Mouse (Mus musculus): ENCODE data around the gene Pola2.

The Pola2 gene

DNA sequence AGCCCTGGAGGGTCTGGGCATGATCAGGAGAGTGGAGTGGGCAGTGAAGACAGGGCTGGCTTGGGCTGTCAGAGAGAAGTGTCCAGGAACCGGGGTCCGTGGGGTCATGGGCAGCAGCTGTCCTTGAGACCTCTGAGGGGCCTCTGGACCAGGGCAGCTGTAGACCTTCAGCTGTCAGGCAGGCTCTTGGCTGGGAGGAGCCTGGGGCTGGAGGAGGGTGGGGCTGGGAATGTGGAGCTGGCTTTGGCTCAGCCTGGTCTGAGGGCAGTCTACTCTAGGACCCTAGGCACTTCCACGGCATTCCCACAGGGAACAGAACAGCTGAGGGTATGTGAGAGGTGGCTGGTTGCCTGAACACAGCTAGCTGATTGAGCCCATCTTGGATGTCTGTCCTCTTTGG is 28.7 kb downstream of the Pola2 start:
- peak; percentile 79 for DNase-seq

- DNase-seq: peak; percentile 91
These were observed 34.1 kb downstream of the Pola2 start for GRCm38 (mm10) chr19:5929634-5930596.

DNA sequence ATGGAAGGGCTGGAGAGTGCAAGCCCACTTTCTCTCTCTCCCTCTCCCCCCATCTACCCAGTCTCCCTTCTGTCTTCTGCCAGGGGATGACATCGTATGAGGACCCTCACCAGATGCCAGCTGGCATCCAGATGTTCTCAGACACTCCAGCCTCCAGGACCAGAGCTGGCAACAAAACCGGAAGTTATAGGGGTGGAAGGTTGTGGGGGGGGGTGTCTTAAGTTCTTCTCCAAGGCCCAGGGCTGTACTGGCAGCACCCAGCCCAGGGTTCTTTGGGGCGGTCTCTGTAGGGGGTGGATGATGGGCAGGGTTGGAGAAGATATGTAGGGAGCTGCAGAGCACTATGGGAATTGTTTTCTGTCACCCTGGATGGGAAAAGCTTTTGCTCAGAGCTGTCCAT is 35.5 kb downstream of the Pola2 start:
- no peak for DNase-seq

DNA sequence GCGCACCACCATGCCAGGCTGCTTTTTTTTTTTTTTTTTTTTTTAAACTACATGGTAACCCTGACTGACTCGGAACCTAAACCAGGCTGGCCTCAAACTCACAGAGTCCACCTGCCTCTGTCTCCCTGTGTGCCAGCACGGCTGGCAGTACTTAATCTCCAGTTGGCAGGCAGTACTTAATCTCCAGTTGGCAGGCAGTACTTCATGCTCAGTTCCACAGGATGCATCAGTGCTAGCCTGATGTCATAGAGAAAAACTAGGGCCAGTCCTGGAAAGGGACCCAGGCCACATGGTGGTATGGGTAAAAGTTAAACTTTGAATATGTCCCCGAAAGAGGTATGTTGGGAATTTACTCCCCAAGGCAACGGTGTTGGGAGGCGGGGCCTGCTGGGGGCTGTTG is 35.9 kb downstream of the Pola2 start:
- peak; percentile 37 for DNase-seq

DNA sequence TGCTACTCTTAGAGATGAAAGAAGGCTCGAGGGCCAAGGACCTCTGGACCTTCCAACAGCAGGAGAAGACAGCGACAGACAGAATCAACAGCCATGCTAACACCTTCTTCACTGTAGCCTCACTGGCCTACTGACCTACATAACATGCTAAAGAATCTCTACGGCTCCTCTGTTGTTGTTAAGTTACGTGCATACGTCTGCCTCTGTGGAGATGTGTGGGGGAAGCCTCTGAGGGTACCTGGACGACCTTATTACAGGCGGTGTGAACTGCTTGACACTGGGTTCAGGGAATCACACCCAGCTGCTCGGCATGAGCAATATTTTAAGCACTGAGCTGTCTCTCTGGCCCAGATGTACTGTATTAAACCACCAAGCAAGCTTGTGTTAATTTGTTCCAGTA is 36.5 kb downstream of the Pola2 start:
- DNase-seq: no peak

DNA sequence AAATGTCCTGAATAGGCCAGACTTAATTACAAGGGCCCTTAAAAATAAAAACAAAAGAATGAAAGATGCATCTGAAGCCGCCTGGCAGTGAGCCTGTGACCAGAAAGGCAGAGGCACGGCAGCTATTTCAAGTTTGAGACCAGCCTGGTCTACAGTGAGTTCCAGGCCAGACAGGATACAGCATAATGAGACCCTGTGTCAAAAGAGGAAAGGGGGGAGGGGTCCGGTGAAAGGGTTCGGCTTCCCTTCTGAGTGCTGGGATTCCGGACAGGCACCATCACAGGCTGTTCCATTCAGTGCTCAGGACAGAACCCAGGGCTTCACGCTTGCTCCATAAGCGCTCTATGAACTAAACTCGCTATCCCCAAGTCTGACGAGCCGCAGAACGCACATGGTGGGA is 37.0 kb downstream of the Pola2 start:
- peak; percentile 68 for DNase-seq

DNA sequence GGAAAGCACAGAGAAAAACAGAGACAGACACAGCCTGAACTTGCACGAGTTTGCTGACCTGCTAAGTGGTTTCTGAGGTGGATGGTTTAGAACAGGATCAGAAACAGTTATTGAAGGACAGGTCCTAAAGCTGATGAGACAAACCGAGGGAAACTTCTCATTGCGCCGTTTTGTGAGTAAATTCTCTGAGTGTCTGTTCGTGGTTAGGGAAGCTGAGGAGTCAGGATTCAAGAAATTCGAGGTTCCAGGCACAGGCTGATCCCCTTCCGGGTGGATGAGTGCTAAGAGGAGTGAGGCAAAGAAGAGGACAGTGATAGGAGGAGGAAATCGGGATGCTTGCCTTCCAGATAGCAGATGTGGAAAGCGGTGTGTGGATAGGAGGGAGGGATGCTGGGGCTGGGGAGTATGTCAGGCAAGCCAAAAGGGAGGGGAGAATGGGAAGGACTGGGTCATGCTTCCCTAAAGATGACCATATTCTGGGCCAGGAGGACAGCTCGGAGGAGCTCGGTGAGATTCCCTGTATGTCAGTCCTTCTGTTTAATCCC is 38.6 kb downstream of the Pola2 start:
- DNase-seq: no peak

- peak; percentile 98 for DNase-seq
These were observed 39.3 kb downstream of the Pola2 start, which contains the start of gene Cdc42ep2 for GRCm38 (mm10) chr19:5924713-5925093. Gene Cdc42ep2 (minus strand): TSS chr19:5924816.

DNA sequence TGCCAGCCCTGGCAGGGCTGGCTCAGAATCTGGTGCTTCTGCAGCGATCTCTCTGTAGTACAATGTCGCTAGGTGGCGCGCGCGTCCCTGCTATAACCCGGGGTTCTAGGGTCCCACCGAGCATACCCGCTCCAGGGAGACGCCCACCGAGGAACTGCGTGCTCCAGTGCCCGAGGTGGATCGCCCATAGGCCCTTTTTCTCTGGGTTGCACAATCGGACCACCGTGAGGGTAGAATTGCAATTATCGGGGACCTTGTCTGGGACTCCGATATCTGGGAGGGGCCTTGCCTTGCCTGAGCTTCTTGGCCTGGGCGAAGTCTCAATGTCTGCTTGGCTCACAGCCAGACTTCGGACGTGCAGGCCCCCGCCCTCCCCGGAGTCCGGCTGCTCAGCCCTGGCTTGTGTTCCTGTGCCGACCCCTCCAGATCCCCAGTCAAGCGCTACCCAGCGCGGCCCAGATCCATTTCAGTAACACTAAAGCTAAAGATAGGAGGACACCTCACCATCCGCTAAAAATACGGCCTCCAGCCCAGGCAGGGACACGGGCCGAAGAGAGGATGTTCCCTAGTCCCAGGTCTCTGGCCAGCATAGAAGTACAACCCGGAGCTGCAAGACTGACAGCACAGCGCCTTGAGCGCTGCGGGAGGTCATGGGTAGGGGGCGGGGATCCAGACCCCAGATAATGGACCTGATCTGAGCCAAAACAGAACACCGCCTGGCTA is 39.9 kb downstream of the Pola2 start:
- DNase-seq: peak; percentile 95

DNA sequence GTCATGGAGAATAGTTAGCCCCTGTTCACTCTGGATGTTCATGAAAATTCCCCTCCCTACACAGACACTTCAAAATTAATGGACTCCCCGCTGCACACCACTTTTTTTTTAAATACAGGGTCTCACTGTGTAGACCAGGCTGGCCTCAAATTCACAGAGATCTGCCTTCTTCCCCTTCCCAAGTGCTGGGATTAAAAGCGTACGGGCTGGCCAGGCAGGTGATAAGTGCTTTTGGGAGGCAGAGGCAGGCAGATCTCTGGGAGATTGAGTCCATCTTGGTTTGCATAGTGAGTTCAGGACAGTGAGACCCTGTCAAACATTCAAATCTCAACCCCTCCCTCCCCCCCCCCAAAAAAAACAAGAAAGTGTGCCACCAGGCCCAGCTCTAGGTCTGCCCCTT is 41.0 kb downstream of the Pola2 start:
- DNase-seq: no peak

GRCm38 (mm10) chr19:5922119-5922942 is 41.7 kb downstream of the Pola2 start:
- peak; percentile 43 for DNase-seq

- peak; percentile 66 for DNase-seq
These were observed 42.3 kb downstream of the Pola2 start for GRCm38 (mm10) chr19:5921715-5922114.

GRCm38 (mm10) chr19:5913007-5913719 is 50.8 kb downstream of the Pola2 start, which contains the start of gene Dpf2:
Gene Dpf2 (minus strand): TSS chr19:5913010.
- DNase-seq: no peak

- peak; percentile 100 for DNase-seq
These were observed 51.6 kb downstream of the Pola2 start for GRCm38 (mm10) chr19:5912103-5913006.

DNA sequence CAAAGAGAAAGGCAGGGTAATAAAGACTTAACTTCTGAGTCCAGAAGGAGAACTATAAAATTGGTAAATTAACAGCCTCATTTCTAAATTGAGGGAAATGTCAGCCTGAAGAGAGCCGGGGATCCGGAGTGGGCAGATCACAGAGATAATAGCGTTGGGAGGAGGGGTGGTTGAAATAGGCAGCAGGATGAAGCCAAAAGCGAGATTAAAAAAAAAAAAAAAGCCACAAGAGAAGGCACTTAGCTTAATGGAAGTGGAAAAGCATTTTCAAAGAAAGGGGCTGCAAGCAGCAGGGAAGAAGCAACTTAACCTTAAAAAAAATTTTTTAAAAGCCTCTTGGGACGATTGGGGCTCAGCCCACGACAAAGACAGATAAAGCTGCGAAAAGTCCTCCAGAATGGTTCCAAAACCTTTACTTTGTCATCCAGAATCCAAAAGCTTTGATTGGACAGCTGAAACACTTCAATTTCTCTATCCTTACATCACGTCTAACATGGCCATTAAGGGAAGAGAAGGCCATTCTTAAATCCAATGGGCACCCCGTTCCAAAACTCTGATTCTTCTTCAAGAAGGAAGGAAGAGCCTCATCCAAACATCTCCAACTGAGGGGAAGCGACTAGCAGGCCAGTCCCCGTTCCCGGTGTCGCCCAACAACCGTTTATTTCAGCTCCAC is 52.4 kb downstream of the Pola2 start:
- DNase-seq: no peak

DNA sequence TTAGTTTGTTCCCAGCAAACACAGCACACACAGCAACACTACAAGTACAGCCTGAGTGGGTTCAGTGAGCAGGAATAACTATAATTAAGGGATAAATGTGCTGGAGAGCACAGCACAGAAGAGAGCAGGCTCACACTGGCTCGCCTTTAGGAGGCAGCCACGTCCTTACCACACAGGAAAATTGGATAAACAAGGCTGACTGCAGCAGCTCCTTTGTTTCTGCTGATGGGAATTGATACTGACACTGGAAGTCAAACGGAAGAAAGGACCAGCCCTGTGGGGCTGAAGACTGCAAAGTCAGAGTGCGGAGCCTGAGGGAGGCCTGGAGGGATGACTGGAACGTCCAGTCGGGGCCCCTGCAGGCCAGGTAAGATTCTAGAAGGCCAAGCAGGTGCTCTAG is 53.8 kb downstream of the Pola2 start:
- DNase-seq: no peak

- no peak for DNase-seq
These were observed 56.7 kb downstream of the Pola2 start for GRCm38 (mm10) chr19:5907275-5907674.

GRCm38 (mm10) chr19:5894002-5894678 is 69.9 kb downstream of the Pola2 start, which contains the start of gene Tigd3:
Gene Tigd3 (minus strand): TSS chr19:5894149.
- DNase-seq: peak; percentile 97

- no peak for DNase-seq
These were observed 70.6 kb downstream of the Pola2 start for GRCm38 (mm10) chr19:5893282-5894001.

All from kidney, postnatal 14 days (tissue).